Mouse (Mus musculus) intestine, embryonic 14.5 days (tissue): ENCODE measurements around the gene Tomm34. TPM values are rescaled to one million over a fixed set of nuclear protein-coding genes. Genes with fewer than 3 reads are reported as not detected.

Experiments used
- ATAC-seq: fragments of 200-750 bp; cut with Nextera tagmentation; replicated peaks from 2 replicates; pipeline ENCODE4 v1.8.0; 2017; ENCODE audit warnings: low read depth, moderate number of reproducible peaks, moderate TSS enrichment, moderate library complexity; ENCODE audit not compliant: low FRiP score, low TSS enrichment
- DNase-seq: peaks from one replicate; pipeline ENCODE4 v3.0.0-alpha.2; 2018; ENCODE audit warnings: low spot score
- H3K27ac ChIP-seq: fragments of 300-500 bp; sonication (generic); 2 replicates; pipeline ENCODE4 v1.5.1; 2014; ENCODE audit warnings: low read depth, mild to moderate bottlenecking, control low read depth
- H3K27me3 ChIP-seq: fragments of 300-500 bp; sonication (generic); replicated peaks from 2 replicates; pipeline ENCODE4 v1.6.1; 2014; ENCODE audit warnings: low read length, control low read depth; ENCODE audit not compliant: control insufficient read depth, insufficient read depth
- H3K36me3 ChIP-seq: fragments of 300-500 bp; sonication (generic); 2 replicates; pipeline ENCODE4 v1.6.1; 2014; ENCODE audit warnings: low read length, control low read depth; ENCODE audit not compliant: control insufficient read depth, insufficient read depth
- H3K4me1 ChIP-seq: fragments of 300-500 bp; sonication (generic); replicated peaks from 2 replicates; pipeline ENCODE4 v1.6.1; 2014; ENCODE audit warnings: low read length, control low read depth, mixed read lengths; ENCODE audit not compliant: control insufficient read depth, insufficient read depth
- H3K4me2 ChIP-seq: fragments of 300-500 bp; sonication (generic); 2 replicates; pipeline ENCODE4 v1.6.1; 2014; ENCODE audit warnings: low read length
- H3K4me3 ChIP-seq: fragments of 300-500 bp; sonication (generic); 2 replicates; pipeline ENCODE4 v1.5.1; 2014; ENCODE audit warnings: low read depth, low read length, control low read depth, mixed read lengths
- H3K9ac ChIP-seq: fragments of 300-500 bp; sonication (generic); 2 replicates; pipeline ENCODE4 v1.6.1; 2014; ENCODE audit warnings: mild to moderate bottlenecking, low read length
- H3K9me3 ChIP-seq: fragments of 300-500 bp; sonication (generic); 2 replicates; pipeline ENCODE4 v1.6.1; 2016; ENCODE audit warnings: low read length, control low read depth; ENCODE audit not compliant: control insufficient read depth
- WGBS: fragments of 180-500 bp; shearing (Covaris S2); extraction: QIAGEN DNeasy Blood & Tissue Kit; methylation state at CpG from one replicate; pipeline ENCODE4 v1.1.7; 2014; 5-methylcytosine and 5-hydroxymethylcytosine counted together
- polyA plus RNA-seq: library from polyadenylated mRNA; unstranded; fragments of >200 nt; fragmentation: Nextera tagmentation; extraction: Ambion mirVana; gene quantifications from 2 replicates; pipeline ENCODE4 v1.2.1, GENCODE M21; 2014

The Tomm34 gene
- polyA plus RNA-seq, 1 experiment from 2014 or later, result 65.9 TPM

- Histone ChIP-seq H3K9me3 (no peaks in the 10 kb centered on the region), H3K4me3 (no peak overlapping the region), H3K36me3 (peaks cover 58% of the 10 kb centered on the region), H3K9ac (no peak overlapping the region), H3K4me2 (no peak overlapping the region), H3K27ac (no peak overlapping the region), H3K27me3 (no peaks in the 10 kb centered on the region), H3K4me1 (no peaks in the 10 kb centered on the region)
- ATAC-seq (no peak), DNase-seq (no peak)
- WGBS, result 92% methylated on average over 3 of the region's 3 CpGs
Observed at GRCm38 (mm10) chr2:164018910-164019309, 52.1 kb downstream of the Tomm34 start.

- Histone ChIP-seq H3K9me3 (no peaks in the 10 kb centered on the region), H3K27ac (no peak overlapping the region), H3K9ac (no peak overlapping the region), H3K4me2 (no peak overlapping the region), H3K36me3 (peaks cover 84% of the 10 kb centered on the region), H3K27me3 (no peaks in the 10 kb centered on the region), H3K4me3 (no peak overlapping the region), H3K4me1 (no peaks in the 10 kb centered on the region)
- WGBS, result 94% methylated on average over 16 of the region's 16 CpGs
- ATAC-seq (no peak), DNase-seq (no peak)
Observed at GRCm38 (mm10) chr2:164015304-164015703, 55.7 kb downstream of the Tomm34 start.

GRCm38 (mm10) chr2:164010944-164011343, 60.0 kb downstream of the Tomm34 start:
- no peak overlapping the region for H3K9ac ChIP-seq
- no peak overlapping the region for H3K4me3 ChIP-seq
- ATAC-seq (no peak), DNase-seq (no peak)
- H3K27me3 ChIP-seq, result no peaks in the 10 kb centered on the region
- H3K36me3 ChIP-seq, result peaks cover 46% of the 10 kb centered on the region
- peaks cover 3% of the 10 kb centered on the region; the same call in 1 of the 2 replicates for H3K4me1 ChIP-seq
- no peak overlapping the region for H3K4me2 ChIP-seq
- H3K27ac ChIP-seq, result no peak overlapping the region
- 92% methylated on average over 3 of the region's 3 CpGs for WGBS
- no peaks in the 10 kb centered on the region for H3K9me3 ChIP-seq

GRCm38 (mm10) chr2:164010496-164010895, 60.5 kb downstream of the Tomm34 start:
- WGBS, result 82% methylated on average over 5 of the region's 5 CpGs
- ATAC-seq, result no peak
- no peaks in the 10 kb centered on the region for H3K27me3 ChIP-seq

GRCm38 (mm10) chr2:164009227-164009626, 61.7 kb downstream of the Tomm34 start:
- WGBS, result 89% methylated on average over 6 of the region's 6 CpGs

More at GRCm38 (mm10) chr2:164010496-164010895, 60.5 kb downstream of the Tomm34 start:
- peaks cover 42% of the 10 kb centered on the region for H3K36me3 ChIP-seq
- no peak overlapping the region for H3K27ac ChIP-seq
- no peak overlapping the region for H3K4me2 ChIP-seq
- no peak for DNase-seq
- H3K4me3 ChIP-seq, result no peak overlapping the region
- H3K4me1 ChIP-seq, result peaks cover 6% of the 10 kb centered on the region; the same call in 1 of the 2 replicates
- no peaks in the 10 kb centered on the region for H3K9me3 ChIP-seq
- H3K9ac ChIP-seq, result no peak overlapping the region

GRCm38 (mm10) chr2:164007987-164008545, 62.9 kb downstream of the Tomm34 start:
- WGBS, result 82% methylated on average over 2 of the region's 2 CpGs
- Histone ChIP-seq H3K27me3 (no peaks in the 10 kb centered on the region), H3K9me3 (no peaks in the 10 kb centered on the region), H3K4me1 (peaks cover 10% of the 10 kb centered on the region), H3K4me3 (no peak overlapping the region), H3K27ac (no peak overlapping the region), H3K9ac (no peak overlapping the region), H3K36me3 (peaks cover 17% of the 10 kb centered on the region), H3K4me2 (no peak overlapping the region)
- DNase-seq (no peak), ATAC-seq (no peak)

More at GRCm38 (mm10) chr2:164009227-164009626, 61.7 kb downstream of the Tomm34 start:
- DNase-seq (no peak), ATAC-seq (no peak)
- Histone ChIP-seq H3K9me3 (no peaks in the 10 kb centered on the region), H3K4me2 (no peak overlapping the region), H3K27me3 (no peaks in the 10 kb centered on the region), H3K4me3 (no peak overlapping the region), H3K27ac (no peak overlapping the region), H3K36me3 (peaks cover 29% of the 10 kb centered on the region), H3K9ac (no peak overlapping the region), H3K4me1 (peaks cover 10% of the 10 kb centered on the region; the same call in 1 of the 2 replicates)

- Histone ChIP-seq H3K9ac (no peak overlapping the region), H3K27me3 (no peaks in the 10 kb centered on the region), H3K27ac (no peak overlapping the region), H3K9me3 (no peaks in the 10 kb centered on the region), H3K4me1 (peaks cover 10% of the 10 kb centered on the region), H3K4me2 (no peak overlapping the region), H3K4me3 (no peak overlapping the region), H3K36me3 (peaks cover 12% of the 10 kb centered on the region)
- ATAC-seq, result no peak
- DNase-seq, result no peak
- 86% methylated on average over 7 of the region's 8 CpGs for WGBS
Observed at GRCm38 (mm10) chr2:164007547-164007946, 63.4 kb downstream of the Tomm34 start.

- no peak overlapping the region; the same call in 1 of the 2 replicates for H3K4me2 ChIP-seq
- peaks cover 10% of the 10 kb centered on the region for H3K4me1 ChIP-seq
- H3K4me3 ChIP-seq, result no peak overlapping the region
- H3K27me3 ChIP-seq, result no peaks in the 10 kb centered on the region
- DNase-seq, result no peak
- H3K27ac ChIP-seq, result no peak overlapping the region
- H3K9me3 ChIP-seq, result no peaks in the 10 kb centered on the region
- no peak for ATAC-seq
- WGBS, result 49% methylated on average over 10 of the region's 10 CpGs
- no peak overlapping the region for H3K9ac ChIP-seq
- H3K36me3 ChIP-seq, result peaks cover 6% of the 10 kb centered on the region; the same call in 1 of the 2 replicates
Observed at GRCm38 (mm10) chr2:164006932-164007331, 64.0 kb downstream of the Tomm34 start.

GRCm38 (mm10) chr2:164004503-164004902, 66.5 kb downstream of the Tomm34 start:
- Histone ChIP-seq H3K27me3 (no peaks in the 10 kb centered on the region), H3K27ac (no peak overlapping the region), H3K9me3 (no peaks in the 10 kb centered on the region), H3K4me1 (peaks cover 13% of the 10 kb centered on the region), H3K4me3 (no peak overlapping the region), H3K9ac (no peak overlapping the region), H3K36me3 (no peaks in the 10 kb centered on the region), H3K4me2 (no peak overlapping the region)
- DNase-seq, result no peak
- 82% methylated on average over 5 of the region's 5 CpGs for WGBS
- ATAC-seq, result no peak
